Mouse (Mus musculus) lung, postnatal 0 days (tissue): ENCODE results near the gene Teddm1b. TPM values are rescaled to one million over a fixed set of nuclear protein-coding genes. Genes with fewer than 3 reads are reported as not detected.

Experiments
- ATAC-seq: fragments of 200-750 bp; cut with Nextera tagmentation; 2 replicates; pipeline ENCODE4 v1.8.0; 2017; ENCODE audit warnings: moderate library complexity
- DNase-seq: peaks from one replicate; pipeline ENCODE4 v3.0.0-alpha.2; 2016; ENCODE audit warnings: low spot score
- H3K27ac ChIP-seq: fragments of 300-500 bp; sonication (generic); 2 replicates; pipeline ENCODE4 v1.5.1; 2014; ENCODE audit warnings: antibody characterized with exemption, mild to moderate bottlenecking, low read length, mixed read lengths
- H3K27me3 ChIP-seq: fragments of 300-500 bp; sonication (generic); replicated peaks from 2 replicates; pipeline ENCODE4 v1.6.1; 2014; ENCODE audit warnings: low read length, mixed read lengths; ENCODE audit not compliant: insufficient read depth
- H3K36me3 ChIP-seq: fragments of 300-500 bp; sonication (generic); 2 replicates; pipeline ENCODE4 v1.6.1; 2014; ENCODE audit warnings: low read length, mixed read lengths; ENCODE audit not compliant: insufficient read depth
- H3K4me1 ChIP-seq: fragments of 300-500 bp; sonication (generic); 2 replicates; pipeline ENCODE4 v1.6.1; 2014; ENCODE audit warnings: antibody characterized with exemption, low read depth, low read length, mixed read lengths; ENCODE audit not compliant: insufficient read depth
- H3K4me2 ChIP-seq: fragments of 300-500 bp; sonication (generic); replicated peaks from 2 replicates; pipeline ENCODE4 v1.6.1; 2014; ENCODE audit warnings: low read depth, mild to moderate bottlenecking, low read length, moderate library complexity, mixed read lengths
- H3K4me3 ChIP-seq: fragments of 300-500 bp; sonication (generic); 2 replicates; pipeline ENCODE4 v1.5.1; 2014; ENCODE audit warnings: low read depth, low read length
- H3K9ac ChIP-seq: fragments of 300-500 bp; sonication (generic); replicated peaks from 2 replicates; pipeline ENCODE4 v1.6.1; 2014; ENCODE audit warnings: low read depth, mild to moderate bottlenecking
- H3K9me3 ChIP-seq: fragments of 300-500 bp; sonication (generic); 2 replicates; pipeline ENCODE4 v1.6.1; 2016; ENCODE audit warnings: low read length, mixed read lengths
- CTCF ChIP-seq: IDR thresholded peaks from 2 replicates; pipeline ENCODE4 v1.5.1; 2016; ENCODE audit warnings: antibody characterized with exemption, mild to moderate bottlenecking
- EP300 ChIP-seq: IDR thresholded peaks from 2 replicates; pipeline ENCODE4 v1.6.1; 2016; ENCODE audit warnings: antibody characterized with exemption, mild to moderate bottlenecking, control low read depth
- WGBS: fragments of 180-500 bp; shearing (Covaris S2); extraction: QIAGEN DNeasy Blood & Tissue Kit; methylation state at CpG from one replicate; pipeline ENCODE4 v1.1.7; 2014; 5-methylcytosine and 5-hydroxymethylcytosine counted together
- polyA plus RNA-seq: library from polyadenylated mRNA; unstranded; fragments of >200 nt; fragmentation: Nextera tagmentation; extraction: Ambion mirVana; gene quantifications from 2 replicates; pipeline ENCODE4 v1.2.1, GENCODE M21; 2015

Gene Teddm1b
- polyA plus RNA-seq, 1 experiment from 2014 or later = 0.07 TPM

GRCm38 (mm10) chr1:153894201-153894893 is 20.2 kb downstream of the Teddm1b start:
- Histone ChIP-seq H3K4me2 (no peak overlapping the region), H3K27ac (peak overlapping the region; percentile 33; the same call in 1 of the 2 replicates), H3K9me3 (no peaks in the 10 kb centered on the region), H3K4me1 (no peaks in the 10 kb centered on the region), H3K36me3 (no peaks in the 10 kb centered on the region), H3K27me3 (no peaks in the 10 kb centered on the region), H3K9ac (no peak overlapping the region), H3K4me3 (no peak overlapping the region)
- DNase-seq (peak; percentile 54), ATAC-seq (peak; percentile 59)
- WGBS = 37% methylated on average over 8 of the region's 8 CpGs
- no peak for TF ChIP-seq CTCF
- TF ChIP-seq EP300 = no peak

GRCm38 (mm10) chr1:153894979-153895378 is 20.8 kb downstream of the Teddm1b start:
- Histone ChIP-seq H3K36me3 (no peaks in the 10 kb centered on the region), H3K27me3 (no peaks in the 10 kb centered on the region), H3K9ac (no peak overlapping the region), H3K9me3 (no peaks in the 10 kb centered on the region), H3K4me1 (no peaks in the 10 kb centered on the region), H3K4me2 (no peak overlapping the region), H3K4me3 (no peak overlapping the region), H3K27ac (0 out of 2 replicates have a peak overlapping the region, but pooled peaks have one; percentile 33)
- WGBS = 31% methylated on average over 5 of the region's 5 CpGs
- TF ChIP-seq EP300 (peak; percentile 61), CTCF (peak; percentile 91)
- ATAC-seq (no peak), DNase-seq (peak; percentile 95)

- 80% methylated on average over 8 of the region's 8 CpGs for WGBS
- ATAC-seq (no peak), DNase-seq (no peak)
- TF ChIP-seq CTCF (no peak), EP300 (no peak)
- H3K4me1 ChIP-seq = no peaks in the 10 kb centered on the region
- no peak overlapping the region for H3K9ac ChIP-seq
- H3K36me3 ChIP-seq = no peaks in the 10 kb centered on the region
- no peak overlapping the region for H3K4me2 ChIP-seq
- no peaks in the 10 kb centered on the region for H3K27me3 ChIP-seq
- no peaks in the 10 kb centered on the region for H3K9me3 ChIP-seq
- no peak overlapping the region for H3K27ac ChIP-seq
- no peak overlapping the region for H3K4me3 ChIP-seq
Observed at GRCm38 (mm10) chr1:153897196-153897595, 23.1 kb downstream of the Teddm1b start.

- DNase-seq (peak; percentile 21), ATAC-seq (peak; percentile 9)
- Histone ChIP-seq H3K36me3 (peaks cover 11% of the 10 kb centered on the region), H3K4me1 (peaks cover 6% of the 10 kb centered on the region; the same call in 1 of the 2 replicates), H3K9ac (peak overlapping the region; percentile 41), H3K4me3 (peak overlapping the region; percentile 99), H3K9me3 (no peaks in the 10 kb centered on the region), H3K4me2 (peak overlapping the region; percentile 72), H3K27me3 (no peaks in the 10 kb centered on the region), H3K27ac (peak overlapping the region; percentile 97)
- TF ChIP-seq EP300 (no peak), CTCF (no peak)
- 18% methylated on average over 22 of the region's 22 CpGs for WGBS
Observed at GRCm38 (mm10) chr1:153898989-153899730, 25.0 kb downstream of the Teddm1b start.

- Histone ChIP-seq H3K27ac (peak within 1 kb of the TSS; percentile 97), H3K4me1 (peaks cover 6% of the 10 kb centered on the region; the same call in 1 of the 2 replicates), H3K9ac (peak within 1 kb of the TSS; percentile 97), H3K27me3 (no peaks in the 10 kb centered on the region), H3K4me3 (peak within 1 kb of the TSS; percentile 99), H3K4me2 (peak within 1 kb of the TSS; percentile 72), H3K36me3 (peaks cover 18% of the 10 kb centered on the region), H3K9me3 (no peaks in the 10 kb centered on the region)
- ATAC-seq (peak; percentile 95), DNase-seq (peak; percentile 99)
- WGBS = 1% methylated on average over 48 of the region's 51 CpGs
- peak; percentile 27 for TF ChIP-seq EP300
- no peak; the same call in 1 of the 2 replicates for TF ChIP-seq CTCF
Observed at GRCm38 (mm10) chr1:153899731-153900380, 25.7 kb downstream of the Teddm1b start, which contains the start of the genes Glul and Teddm2. Glul (plus strand) TSS chr1:153899944. Teddm2 (minus strand) TSS chr1:153900228.

GRCm38 (mm10) chr1:153900381-153900780 is 26.2 kb downstream of the Teddm1b start:
- TF ChIP-seq EP300 = no peak
- H3K27ac ChIP-seq = peak overlapping the region; percentile 97
- ATAC-seq (peak; percentile 8), DNase-seq (no peak)
- H3K4me2 ChIP-seq = peak overlapping the region; percentile 72
- H3K9ac ChIP-seq = peak overlapping the region; percentile 97
- no peaks in the 10 kb centered on the region for H3K9me3 ChIP-seq
- peaks cover 6% of the 10 kb centered on the region; the same call in 1 of the 2 replicates for H3K4me1 ChIP-seq
- no peaks in the 10 kb centered on the region for H3K27me3 ChIP-seq
- H3K4me3 ChIP-seq = peak overlapping the region; percentile 99
- H3K36me3 ChIP-seq = peaks cover 23% of the 10 kb centered on the region
- under 1% methylated on average over 25 of the region's 36 CpGs for WGBS
